Mouse (Mus musculus) bone marrow, adult 2 months (tissue): ENCODE results near the gene Lrtm2.

Source experiments
- CTCF ChIP-seq: fragments of 200-500 bp; IDR thresholded peaks from 2 replicates; pipeline ENCODE4 v1.5.1; 2011; ENCODE audit warnings: low read length, control low read depth; ENCODE audit not compliant: control insufficient read depth, insufficient read depth
- POLR2A ChIP-seq: fragments of 200-500 bp; IDR thresholded peaks from 2 replicates; pipeline ENCODE4 v1.6.1; 2011; ENCODE audit warnings: low read depth, mild to moderate bottlenecking, control low read depth, low read length, borderline replicate concordance; ENCODE audit not compliant: control insufficient read depth

DNA sequence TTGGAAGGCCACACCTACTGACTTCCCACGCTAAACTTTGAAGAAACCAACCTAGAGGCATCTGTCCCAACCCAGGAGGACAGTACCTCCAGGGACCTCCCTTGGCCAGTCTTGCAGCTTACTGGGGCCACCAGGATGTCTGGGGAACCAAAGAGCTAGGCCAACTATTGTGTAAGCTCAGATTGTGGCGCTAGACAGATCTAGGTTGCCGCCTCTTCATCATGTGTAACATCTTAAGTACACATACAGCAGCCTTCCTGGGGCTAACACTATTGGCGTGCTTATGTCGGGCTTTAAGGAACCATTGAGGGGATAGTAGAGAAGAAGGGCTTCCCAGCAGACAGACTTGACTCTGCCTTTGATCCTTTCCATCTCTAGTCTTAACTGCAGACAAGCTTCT, 17.2 kb upstream of the Lrtm2 start:
- TF ChIP-seq CTCF (no peak), POLR2A (no peak)
